Mouse (Mus musculus): ENCODE data around the gene Angptl2.

Angptl2 gene

GRCm38 (mm10) chr2:33215700-33216509 lies at the start of gene Angptl2:
Angptl2 (plus strand) TSS chr2:33216069.
- DNase-seq (ENCODE audit: low read depth), result peak; percentile 75

DNA sequence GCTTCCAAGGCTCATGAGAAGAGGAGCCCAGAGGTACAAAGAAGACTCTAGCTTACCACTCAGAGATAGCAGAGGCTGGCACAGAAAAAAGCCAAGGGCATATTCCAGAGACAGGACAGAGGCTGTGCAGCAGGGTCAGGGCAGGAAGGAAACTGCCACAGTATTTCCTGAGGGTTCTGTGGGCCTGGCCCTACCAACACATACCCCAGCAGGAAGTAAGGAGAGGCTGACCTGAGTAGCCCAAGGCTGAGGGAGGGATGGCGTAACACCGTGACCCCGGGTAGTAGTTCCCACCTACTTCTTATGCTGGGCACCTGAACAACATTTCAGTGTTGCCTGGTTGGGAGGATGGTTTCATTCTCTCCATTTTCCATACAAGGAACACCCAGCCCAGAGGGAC lies 48.8 kb upstream of the Angptl2 start:
- DNase-seq (ENCODE audit: low read depth), result no peak

DNA sequence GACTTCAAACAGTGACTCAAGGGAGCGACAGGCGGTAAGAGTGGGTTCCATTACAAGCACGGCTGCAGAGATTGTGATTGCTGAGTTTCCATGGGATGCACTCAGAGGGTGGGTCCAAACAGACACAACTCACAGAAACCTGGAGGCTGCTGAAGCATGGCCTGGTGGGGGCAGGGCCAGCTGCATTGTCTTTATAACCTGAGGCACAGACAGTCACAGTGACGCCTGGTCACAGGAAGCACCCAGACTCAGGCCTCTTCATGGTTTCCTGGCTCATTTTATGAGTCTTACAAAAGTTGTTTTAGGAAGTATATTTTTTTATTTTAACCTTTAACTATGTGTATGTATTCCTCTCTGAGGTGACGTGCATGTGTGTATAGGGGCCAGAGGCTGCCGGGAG lies 46.4 kb upstream of the Angptl2 start:
- DNase-seq (ENCODE audit: low read depth), result no peak

DNA sequence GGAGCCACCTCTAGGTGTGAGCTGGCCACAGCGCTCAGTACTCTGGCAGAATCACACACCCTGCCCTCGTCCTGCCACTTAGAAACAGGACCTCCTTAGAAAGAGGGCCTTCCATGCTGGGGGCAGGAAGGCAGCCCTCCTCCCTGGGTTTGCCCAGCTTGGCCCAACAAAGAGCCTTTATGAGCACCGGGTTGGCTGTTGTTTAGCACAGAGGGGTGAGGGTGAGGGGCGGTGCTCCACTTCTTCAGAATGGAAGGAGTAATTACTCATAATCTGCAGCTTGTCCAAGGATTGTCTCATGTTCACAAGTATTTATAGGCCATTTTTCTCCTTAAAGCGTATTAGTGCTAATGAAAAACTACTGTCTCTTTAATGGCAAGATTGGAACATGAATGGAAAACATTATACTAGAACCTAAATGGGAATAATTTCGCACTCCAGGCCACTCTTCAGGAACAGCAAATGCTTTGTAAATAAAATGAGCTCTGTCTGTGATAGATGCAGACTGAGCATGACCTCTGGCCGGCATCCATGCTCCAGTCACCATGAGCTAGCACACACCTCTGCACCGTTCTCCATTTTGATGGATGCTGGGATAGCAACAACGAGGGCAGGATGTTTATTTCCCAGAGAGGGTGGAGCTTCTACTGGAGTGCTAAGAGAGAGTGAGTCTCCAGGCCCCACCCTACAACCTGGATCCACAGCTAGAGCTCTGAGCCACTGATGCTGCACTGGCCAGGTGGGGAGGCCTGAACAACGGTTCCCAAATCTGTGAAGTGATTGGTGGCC lies 44.9 kb upstream of the Angptl2 start:
- no peak for DNase-seq (ENCODE audit: low read depth)

- DNase-seq (ENCODE audit: low read depth), result no peak
Measured at GRCm38 (mm10) chr2:33173126-33173525, 42.7 kb upstream of the Angptl2 start.

DNA sequence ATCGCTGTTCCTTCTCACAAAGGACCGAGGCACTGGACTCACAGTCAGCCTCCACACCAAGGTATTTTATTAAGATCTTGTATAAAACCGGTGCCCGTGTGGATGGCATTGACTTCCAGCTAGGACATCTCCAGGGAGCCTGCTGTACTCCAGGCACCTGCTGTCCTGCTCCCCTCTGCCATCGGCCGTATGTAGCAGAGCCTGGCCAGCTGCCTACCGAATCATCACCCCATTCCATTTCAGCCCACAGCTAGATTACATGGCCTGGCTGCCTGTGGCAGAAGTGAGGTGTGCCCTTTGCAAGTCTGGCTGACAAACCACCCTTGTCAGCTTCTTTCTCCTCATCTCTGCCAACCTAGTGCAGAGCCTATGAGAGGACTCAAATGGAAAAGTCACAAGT lies 42.2 kb upstream of the Angptl2 start:
- no peak for DNase-seq (ENCODE audit: low read depth)

DNA sequence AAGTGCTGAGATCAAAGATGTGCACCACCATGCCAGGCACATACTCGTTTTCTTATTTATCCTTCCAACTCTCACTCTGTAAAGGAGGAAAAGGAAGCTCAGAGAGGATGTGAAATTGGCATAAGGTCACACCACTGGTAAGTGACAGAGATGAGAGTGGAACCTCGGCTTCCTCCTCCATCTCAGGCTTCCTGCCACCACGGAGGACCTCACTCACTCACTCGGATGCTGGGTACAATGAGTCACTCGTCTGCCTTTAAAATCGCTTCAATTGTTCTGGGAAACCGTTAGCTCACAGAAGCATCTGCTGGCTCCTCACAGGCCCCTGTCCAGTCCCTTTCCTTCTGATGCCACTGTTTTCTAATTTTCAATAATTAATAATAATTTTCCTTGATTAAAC lies 39.4 kb upstream of the Angptl2 start:
- peak; percentile 34 for DNase-seq (ENCODE audit: low read depth)

DNA sequence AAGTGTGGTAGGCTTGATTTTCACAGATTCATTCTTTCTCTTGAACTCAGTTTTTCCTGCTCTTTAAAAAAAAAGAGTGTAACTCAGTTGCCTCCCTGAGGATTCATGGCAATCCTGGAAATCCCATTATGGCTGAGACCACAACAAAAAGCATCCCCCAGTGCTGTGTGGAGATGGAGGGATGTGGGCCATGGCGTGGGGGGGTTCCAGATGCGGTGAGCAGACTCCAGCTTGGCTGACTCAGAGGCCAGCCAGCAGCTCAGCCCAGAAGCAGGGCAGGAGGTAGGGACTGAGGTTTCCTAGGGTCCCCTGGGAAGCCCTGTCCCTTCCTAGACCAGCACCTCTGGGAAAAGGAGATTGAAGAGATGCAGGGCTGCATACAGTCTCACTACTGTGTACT lies 38.9 kb upstream of the Angptl2 start:
- DNase-seq (ENCODE audit: low read depth), result no peak

- no peak for DNase-seq (ENCODE audit: low read depth)
Measured at GRCm38 (mm10) chr2:33177443-33178242, 38.2 kb upstream of the Angptl2 start.

DNA sequence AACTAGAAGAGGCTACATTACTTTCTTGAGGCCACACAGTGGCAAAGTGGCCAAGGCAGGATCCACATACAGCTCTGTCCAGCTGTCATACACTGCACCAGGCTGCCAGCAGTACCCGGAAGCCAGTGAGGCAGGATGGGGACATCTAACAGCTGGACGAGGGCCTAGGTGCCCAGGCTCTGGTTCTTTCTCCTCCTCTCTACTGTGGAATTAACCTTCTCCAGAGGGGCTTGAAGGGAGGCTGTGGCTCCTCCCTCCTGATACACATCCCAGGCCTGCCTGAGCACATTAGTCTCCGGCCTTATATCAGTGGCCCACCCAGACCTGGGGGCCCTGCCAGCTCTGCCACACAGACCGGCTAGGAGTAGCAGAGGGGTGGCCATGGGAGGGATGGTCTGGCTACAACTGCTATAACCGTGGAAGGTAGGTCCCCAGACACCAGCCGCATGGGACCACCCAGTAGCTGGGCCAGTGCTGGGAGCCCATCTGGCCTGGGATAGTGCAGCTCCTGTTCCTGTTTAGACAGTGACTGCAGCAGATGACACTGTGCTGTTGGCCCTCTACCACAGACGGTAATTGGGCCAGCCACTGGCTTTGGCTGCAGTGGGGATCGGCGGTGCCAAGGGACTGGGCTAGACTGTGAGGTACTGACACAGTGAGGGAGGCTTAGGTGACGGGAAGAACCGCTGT lies 37.5 kb upstream of the Angptl2 start:
- DNase-seq (ENCODE audit: low read depth), result no peak

- no peak for DNase-seq (ENCODE audit: low read depth)
Measured at GRCm38 (mm10) chr2:33179171-33179929, 36.5 kb upstream of the Angptl2 start.

DNA sequence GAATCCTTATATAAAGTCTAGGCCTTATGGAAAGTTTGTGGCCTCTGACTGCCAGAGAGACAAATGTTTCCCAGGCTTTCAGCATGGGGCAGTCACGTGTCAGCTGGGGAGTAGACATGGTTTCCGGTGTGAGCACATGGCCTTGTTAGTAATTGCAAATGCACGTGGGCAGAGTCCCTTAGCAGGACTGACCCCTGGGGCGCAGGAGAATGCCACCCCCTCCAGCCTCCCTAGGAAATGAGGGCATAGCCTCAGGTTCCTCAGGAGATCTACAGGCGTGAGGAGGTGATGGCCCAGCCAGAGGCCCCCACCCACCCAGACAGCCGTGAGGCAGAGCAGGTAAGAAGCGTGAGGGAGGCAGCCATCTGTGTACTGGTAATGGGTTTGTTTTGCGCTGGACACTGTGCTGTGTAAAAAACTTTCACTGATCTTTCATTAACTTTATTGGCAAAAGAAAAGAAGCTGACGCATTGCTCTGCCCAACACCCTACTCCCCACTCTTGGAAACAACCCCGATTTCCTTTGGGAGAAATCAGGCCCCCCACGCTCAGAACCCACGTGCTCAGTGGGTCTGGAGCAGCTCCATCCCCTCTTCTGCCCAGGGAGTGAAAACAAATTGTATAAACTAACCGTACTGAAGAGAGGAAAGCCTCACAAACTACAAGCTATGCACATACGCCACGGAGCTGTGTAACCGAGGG lies 35.8 kb upstream of the Angptl2 start:
- DNase-seq (ENCODE audit: low read depth), result no peak

DNA sequence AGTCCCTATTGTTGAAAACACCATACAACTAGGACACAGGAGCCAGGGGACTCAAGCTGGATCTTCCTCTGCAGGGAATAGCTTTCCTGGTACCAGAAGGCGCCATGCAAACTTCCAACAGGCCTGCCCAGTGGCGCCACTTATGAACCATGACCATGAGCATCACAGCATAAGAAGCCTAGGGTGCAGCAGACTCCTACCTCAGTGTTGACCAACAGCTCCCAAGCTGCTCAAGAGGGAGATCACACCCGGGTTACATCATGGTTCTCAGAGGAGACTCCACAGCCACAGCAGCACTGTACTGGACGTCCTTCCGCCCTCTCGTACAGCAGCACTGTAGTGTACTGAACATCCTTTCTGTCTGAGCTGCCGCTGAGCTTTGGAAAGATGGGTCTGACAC lies 32.5 kb upstream of the Angptl2 start:
- DNase-seq (ENCODE audit: low read depth), result no peak

GRCm38 (mm10) chr2:33184641-33185040 lies 31.2 kb upstream of the Angptl2 start:
- DNase-seq (ENCODE audit: low read depth), result no peak

- no peak for DNase-seq (ENCODE audit: low read depth)
Measured at GRCm38 (mm10) chr2:33185258-33185657, 30.6 kb upstream of the Angptl2 start.

GRCm38 (mm10) chr2:33186505-33186904 lies 29.4 kb upstream of the Angptl2 start:
- DNase-seq (ENCODE audit: low read depth), result no peak

DNA sequence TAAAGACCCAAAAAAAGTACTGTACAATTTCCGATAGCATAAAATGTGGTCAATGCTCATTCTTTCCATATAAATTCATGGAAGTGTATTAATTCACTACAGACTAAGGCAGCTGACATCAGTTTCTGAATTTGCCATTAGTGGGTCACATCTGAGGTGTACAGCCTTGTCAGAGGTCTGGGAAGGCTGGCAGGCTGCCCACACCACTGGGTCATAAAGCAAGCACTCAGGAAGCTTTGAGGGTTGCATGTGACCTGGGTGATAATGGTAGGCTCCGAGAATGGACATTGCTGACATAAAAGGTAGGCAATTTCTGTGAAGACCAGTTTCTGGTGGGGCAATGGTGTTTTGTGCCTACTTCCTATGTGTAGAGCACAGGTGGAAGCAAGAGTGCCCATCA lies 28.0 kb upstream of the Angptl2 start:
- DNase-seq (ENCODE audit: low read depth), result no peak

DNA sequence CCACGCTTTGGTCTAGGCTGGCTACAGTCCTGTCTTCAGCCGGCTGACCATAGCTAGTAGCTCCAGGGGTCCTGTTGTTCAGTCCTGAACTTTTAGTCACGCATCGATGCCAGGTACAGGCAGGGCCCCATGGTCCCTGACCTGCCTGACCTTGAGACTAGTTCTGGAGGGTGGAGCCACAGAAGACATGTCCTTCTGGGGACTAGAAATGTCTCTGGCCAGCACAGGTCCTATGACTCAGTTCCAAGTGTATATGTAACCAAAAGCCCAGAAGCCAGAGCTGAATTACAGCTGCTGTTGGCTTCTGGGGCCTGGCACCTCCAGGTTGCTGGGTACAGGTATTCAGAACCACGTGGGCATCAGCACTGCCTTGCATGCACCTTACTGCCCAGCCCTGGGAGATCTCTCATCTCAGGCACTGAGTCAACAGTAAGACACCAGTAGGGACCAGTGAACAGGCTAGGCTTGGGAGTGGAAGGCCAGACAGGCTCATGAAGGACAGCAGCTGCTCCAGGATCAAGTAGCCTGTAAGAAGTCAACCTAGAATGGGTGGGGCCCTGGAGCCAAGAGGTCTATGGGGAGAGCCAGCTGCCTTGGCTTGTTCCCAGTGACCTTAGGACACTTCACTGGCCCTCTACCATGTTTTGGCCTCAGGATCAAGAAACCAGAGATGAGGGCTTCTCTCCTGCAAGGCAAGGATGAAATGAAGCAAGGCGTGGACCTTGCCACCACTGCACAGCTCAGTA lies 26.8 kb upstream of the Angptl2 start:
- DNase-seq (ENCODE audit: low read depth), result no peak

DNA sequence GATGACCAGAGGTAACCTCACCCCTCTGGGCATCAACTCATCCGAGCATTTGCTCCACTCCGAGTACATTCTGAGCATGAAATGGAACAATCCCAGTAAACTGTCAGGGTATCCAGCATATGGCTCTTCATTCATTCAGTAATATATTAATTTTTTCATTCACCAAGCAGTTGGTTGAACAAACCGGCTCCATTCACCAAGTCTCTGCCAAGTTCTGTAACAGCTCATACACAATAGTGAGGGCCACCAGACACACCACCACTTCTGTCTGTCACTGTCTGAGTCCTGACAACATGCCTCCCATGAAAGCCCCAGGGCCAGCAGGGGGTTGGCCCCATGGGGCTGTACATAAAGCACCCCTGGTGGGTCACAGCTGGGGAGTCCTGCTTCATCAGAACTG lies 25.9 kb upstream of the Angptl2 start:
- no peak for DNase-seq (ENCODE audit: low read depth)
